Mouse (Mus musculus): Measurements from ENCODE around the gene Unc5a. TPM values are rescaled to one million over a fixed set of nuclear protein-coding genes. Genes with fewer than 3 reads are reported as not detected.

The Unc5a gene
- polyA plus RNA-seq, 1 experiment from 2014 or later: 2.9 TPM

DNA sequence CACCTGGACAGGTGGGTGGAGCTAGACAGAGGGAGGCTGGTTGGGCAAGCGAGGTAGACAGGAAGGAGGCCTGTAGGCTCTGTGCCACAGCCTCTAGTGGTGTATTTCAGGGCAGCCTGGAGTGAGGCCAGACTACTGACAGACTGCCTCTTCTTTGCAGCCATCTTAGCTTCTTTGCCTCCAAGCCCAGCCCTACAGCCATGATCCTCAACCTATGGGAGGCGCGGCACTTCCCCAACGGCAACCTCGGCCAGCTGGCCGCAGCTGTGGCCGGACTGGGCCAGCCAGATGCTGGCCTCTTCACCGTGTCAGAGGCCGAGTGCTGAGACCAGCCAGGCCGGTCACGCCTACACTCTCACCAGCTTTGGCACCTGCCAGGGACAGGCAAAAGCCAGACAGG, 55.4 kb downstream of the Unc5a start:
- peak; percentile 22; the same call in 1 of the 2 replicates for ATAC-seq (ENCODE audit: insufficient number of reproducible peaks, low FRiP score)
- Histone ChIP-seq H3K9me3 (replicated peaks) (no peaks in the 10 kb centered on the region), H3K9ac (no peak overlapping the region), H3K4me1 (replicated peaks) (no peaks in the 10 kb centered on the region), H3K36me3 (no peaks in the 10 kb centered on the region), H3K4me2 (no peak overlapping the region), H3K27ac (ENCODE audit: poor library complexity, severe bottlenecking) (no peak overlapping the region), H3K27me3 (replicated peaks) (peaks cover 65% of the 10 kb centered on the region), H3K4me3 (no peak overlapping the region)
- 70% methylated on average over 11 of the region's 11 CpGs for WGBS

DNA sequence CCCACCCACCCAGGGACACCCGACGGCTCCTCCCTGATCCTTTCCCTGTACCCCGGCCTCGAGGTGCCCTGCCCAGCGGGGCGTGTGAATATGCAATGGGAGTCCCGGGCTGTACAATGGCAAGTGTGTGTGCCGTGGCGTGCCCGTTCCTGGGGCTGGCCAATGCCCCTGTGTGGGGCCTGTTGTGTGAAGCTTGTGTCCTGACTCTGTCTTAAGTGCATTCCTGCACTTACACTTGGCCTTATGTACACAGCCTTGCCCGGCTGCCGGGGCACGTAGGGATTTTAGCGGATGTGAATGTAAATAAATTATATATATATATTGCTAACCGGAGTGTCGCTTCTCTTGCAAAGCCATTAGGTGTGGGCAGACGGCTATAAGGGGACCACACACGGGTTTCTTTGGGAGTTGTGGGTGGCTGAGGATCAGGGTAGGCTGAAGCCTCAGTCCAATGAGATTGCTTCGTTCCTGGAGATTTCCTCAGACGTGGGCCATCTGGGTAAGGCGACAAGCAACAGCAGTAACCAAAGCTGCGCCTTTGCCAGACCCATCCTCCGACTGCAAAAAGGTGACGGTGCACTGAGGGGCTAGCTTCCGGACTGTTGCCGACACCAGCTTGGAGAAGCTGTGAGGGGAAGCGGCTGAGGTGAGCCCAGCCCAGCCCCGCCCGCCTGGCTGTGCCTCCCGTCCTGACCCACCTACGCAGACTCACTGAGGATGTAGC, 56.6 kb downstream of the Unc5a start:
- no peak overlapping the region for H3K9ac ChIP-seq
- ATAC-seq (ENCODE audit: insufficient number of reproducible peaks, low FRiP score): no peak
- H3K27ac ChIP-seq (ENCODE audit: poor library complexity, severe bottlenecking): no peak overlapping the region
- no peak overlapping the region for H3K4me3 ChIP-seq
- H3K4me1 ChIP-seq (replicated peaks): no peaks in the 10 kb centered on the region
- 72% methylated on average over 31 of the region's 31 CpGs for WGBS
- no peak overlapping the region for H3K4me2 ChIP-seq
- H3K27me3 ChIP-seq (replicated peaks): peaks cover 71% of the 10 kb centered on the region
- no peaks in the 10 kb centered on the region for H3K9me3 ChIP-seq (replicated peaks)
- H3K36me3 ChIP-seq: no peaks in the 10 kb centered on the region

DNA sequence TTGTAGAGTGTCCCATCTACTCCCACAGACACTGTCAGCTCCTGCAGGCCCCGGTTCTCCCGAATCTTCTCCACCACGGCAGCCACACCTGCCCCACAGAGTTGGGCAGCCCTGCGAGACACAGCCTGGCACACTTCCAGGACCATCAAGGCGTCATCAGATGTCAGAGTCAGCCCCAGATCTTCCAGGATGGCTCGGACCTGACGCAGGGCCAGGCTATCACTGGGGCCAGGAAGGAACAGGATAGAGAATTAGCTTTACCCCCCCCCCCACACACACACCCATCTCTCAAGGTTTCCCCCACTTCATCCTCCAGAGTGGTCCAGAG, 57.2 kb downstream of the Unc5a start:
- H3K9me3 ChIP-seq (replicated peaks): no peaks in the 10 kb centered on the region
- 72% methylated on average over 7 of the region's 7 CpGs for WGBS
- H3K27ac ChIP-seq (ENCODE audit: poor library complexity, severe bottlenecking): no peak overlapping the region
- H3K27me3 ChIP-seq (replicated peaks): peaks cover 70% of the 10 kb centered on the region
- no peaks in the 10 kb centered on the region for H3K4me1 ChIP-seq (replicated peaks)
- H3K36me3 ChIP-seq: no peaks in the 10 kb centered on the region
- H3K4me3 ChIP-seq: no peak overlapping the region
- no peak overlapping the region for H3K9ac ChIP-seq
- H3K4me2 ChIP-seq: no peak overlapping the region
- no peak for ATAC-seq (ENCODE audit: insufficient number of reproducible peaks, low FRiP score)

DNA sequence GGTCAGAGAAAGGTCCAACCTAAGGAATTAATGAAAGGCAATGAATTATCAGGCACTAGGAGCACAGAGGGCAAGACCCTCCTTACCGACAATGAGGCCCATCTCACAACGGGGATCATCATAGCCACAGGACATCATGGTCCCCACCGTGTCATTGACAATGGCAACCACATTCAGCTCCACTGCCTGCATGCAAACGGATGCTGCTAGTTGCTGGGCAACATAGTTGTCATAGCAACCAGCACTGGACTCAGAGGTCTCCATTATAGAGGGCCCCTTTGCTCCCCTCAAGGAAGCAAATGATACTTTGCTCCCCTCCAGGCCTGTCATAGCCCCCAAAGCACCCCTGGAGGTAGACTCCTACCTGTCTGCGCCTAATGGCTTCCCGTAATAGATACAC, 59.4 kb downstream of the Unc5a start:
- Histone ChIP-seq H3K36me3 (no peaks in the 10 kb centered on the region), H3K27me3 (replicated peaks) (peaks cover 75% of the 10 kb centered on the region)
- WGBS: 78% methylated on average over 6 of the region's 6 CpGs

DNA sequence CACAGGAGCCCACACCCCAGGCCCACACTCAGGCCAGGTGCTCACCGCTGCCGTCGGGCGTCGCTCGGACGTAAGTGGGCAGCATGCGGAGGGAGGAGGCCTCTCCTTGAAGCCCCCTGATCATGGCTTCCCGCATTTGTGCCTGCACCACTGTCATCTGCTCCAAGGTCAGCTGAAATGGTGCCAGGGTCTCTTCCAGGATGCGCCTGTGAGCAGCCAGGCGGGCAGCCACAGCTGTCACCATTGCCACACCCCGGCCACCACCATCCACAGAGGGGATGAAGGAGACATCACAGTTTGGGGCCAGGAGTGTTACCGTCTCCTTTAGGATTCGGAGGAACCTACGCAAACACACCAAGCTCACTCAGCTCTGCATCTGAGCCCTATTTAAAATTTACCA, 61.9 kb downstream of the Unc5a start:
- 83% methylated on average over 15 of the region's 15 CpGs for WGBS
- no peak overlapping the region for H3K9ac ChIP-seq
- no peak overlapping the region for H3K4me3 ChIP-seq
- no peak overlapping the region for H3K4me2 ChIP-seq
- H3K27ac ChIP-seq (ENCODE audit: poor library complexity, severe bottlenecking): no peak overlapping the region
- ATAC-seq (ENCODE audit: insufficient number of reproducible peaks, low FRiP score): no peak
- no peaks in the 10 kb centered on the region for H3K9me3 ChIP-seq (replicated peaks)
- no peaks in the 10 kb centered on the region for H3K4me1 ChIP-seq (replicated peaks)
- H3K27me3 ChIP-seq (replicated peaks): peaks cover 63% of the 10 kb centered on the region
- H3K36me3 ChIP-seq: no peaks in the 10 kb centered on the region

More for the DNA sequence above, 59.4 kb downstream of the Unc5a start:
- H3K27ac ChIP-seq (ENCODE audit: poor library complexity, severe bottlenecking): no peak overlapping the region
- ATAC-seq (ENCODE audit: insufficient number of reproducible peaks, low FRiP score): no peak
- H3K9me3 ChIP-seq (replicated peaks): no peaks in the 10 kb centered on the region
- H3K4me1 ChIP-seq (replicated peaks): no peaks in the 10 kb centered on the region
- H3K4me3 ChIP-seq: no peak overlapping the region
- H3K4me2 ChIP-seq: no peak overlapping the region
- no peak overlapping the region for H3K9ac ChIP-seq

DNA sequence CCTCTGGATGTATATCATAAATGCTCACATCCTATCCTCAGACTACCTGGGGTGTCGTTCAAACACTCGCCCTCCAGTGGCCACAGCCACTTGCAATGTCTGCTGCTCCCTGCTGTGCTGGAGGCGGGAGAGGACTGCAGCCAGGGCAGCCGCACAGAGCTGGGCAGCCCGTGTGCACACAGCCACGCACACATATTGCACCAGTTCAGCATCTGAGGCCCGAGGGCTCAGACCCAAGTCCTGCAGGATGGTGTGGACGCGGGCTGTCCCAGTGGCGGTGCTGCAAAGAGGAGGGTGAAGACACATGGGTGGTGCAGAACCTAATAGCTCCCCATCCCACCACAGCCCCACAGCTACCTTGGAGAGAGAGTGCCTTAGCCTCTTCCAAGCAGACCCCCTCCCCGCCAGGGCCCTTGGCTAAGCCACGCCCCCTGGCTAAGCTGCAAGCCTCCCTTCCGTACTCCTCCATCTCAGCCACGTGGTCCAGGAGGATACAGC, 62.8 kb downstream of the Unc5a start:
- Histone ChIP-seq H3K4me2 (no peak overlapping the region), H3K36me3 (no peaks in the 10 kb centered on the region), H3K9ac (no peak overlapping the region), H3K27ac (ENCODE audit: poor library complexity, severe bottlenecking) (no peak overlapping the region), H3K4me1 (replicated peaks) (no peaks in the 10 kb centered on the region), H3K4me3 (no peak overlapping the region), H3K9me3 (replicated peaks) (no peaks in the 10 kb centered on the region), H3K27me3 (replicated peaks) (peaks cover 57% of the 10 kb centered on the region)
- no peak for ATAC-seq (ENCODE audit: insufficient number of reproducible peaks, low FRiP score)
- 9% methylated on average over 14 of the region's 14 CpGs for WGBS

DNA sequence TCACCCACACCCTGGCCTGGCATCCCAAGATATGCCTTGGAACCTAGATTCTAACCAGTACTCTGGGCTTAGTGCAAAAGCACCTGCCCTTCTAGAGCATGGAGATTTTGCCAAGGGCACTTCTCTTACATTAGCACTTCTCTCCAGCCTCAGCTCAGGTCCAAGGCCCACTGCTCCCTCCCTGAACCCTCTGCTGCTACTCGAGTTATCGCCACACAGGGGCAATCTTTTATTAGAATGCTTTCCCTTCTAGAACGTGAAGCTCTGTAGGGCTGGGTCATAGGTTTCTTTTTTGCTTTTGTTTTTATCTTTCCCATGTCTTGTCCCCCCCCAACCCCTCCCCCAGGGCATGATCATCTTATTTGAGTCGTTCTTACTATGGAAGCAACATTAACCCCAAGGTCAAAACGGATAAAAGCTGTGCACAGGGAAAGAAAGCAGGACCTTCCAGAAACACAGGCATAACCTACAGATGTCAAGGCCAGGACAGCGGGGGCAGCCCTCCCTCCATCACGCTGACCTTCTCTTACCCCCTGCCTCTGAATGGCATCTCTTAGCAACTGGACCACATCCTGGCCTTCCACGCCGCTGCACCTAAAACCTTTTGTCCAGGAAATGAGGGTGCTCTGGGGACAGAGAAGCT, 64.6 kb downstream of the Unc5a start:
- no peak overlapping the region for H3K4me3 ChIP-seq
- no peak for ATAC-seq (ENCODE audit: insufficient number of reproducible peaks, low FRiP score)
- H3K27ac ChIP-seq (ENCODE audit: poor library complexity, severe bottlenecking): no peak overlapping the region
- no peak overlapping the region for H3K9ac ChIP-seq
- H3K36me3 ChIP-seq: no peaks in the 10 kb centered on the region
- H3K4me2 ChIP-seq: no peak overlapping the region
- WGBS: 36% methylated on average over 9 of the region's 9 CpGs
- no peaks in the 10 kb centered on the region for H3K9me3 ChIP-seq (replicated peaks)
- H3K4me1 ChIP-seq (replicated peaks): no peaks in the 10 kb centered on the region
- H3K27me3 ChIP-seq (replicated peaks): peaks cover 45% of the 10 kb centered on the region

DNA sequence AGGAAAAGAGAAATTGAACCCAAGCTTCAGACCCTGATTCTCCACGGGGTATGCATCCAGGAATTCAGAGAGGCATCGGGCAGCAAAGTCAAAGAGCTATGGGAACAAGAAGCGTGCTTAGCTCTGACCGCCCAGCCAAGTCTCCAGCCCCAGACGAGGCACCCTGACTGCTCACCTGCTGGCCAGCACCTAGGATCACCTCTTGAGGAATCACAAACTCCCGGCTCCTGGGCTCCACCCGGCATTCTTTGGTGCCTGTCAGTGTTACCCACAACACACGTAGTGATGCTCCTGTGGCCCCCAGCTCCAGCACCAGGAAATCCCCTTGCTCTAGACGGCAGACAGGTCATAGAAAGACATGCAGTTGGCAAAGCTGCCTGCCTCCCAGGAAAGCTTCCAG, 65.2 kb downstream of the Unc5a start:
- Histone ChIP-seq H3K27me3 (replicated peaks) (peaks cover 44% of the 10 kb centered on the region), H3K4me2 (no peak overlapping the region), H3K27ac (ENCODE audit: poor library complexity, severe bottlenecking) (no peak overlapping the region), H3K9me3 (replicated peaks) (no peaks in the 10 kb centered on the region), H3K4me1 (replicated peaks) (no peaks in the 10 kb centered on the region), H3K36me3 (no peaks in the 10 kb centered on the region), H3K9ac (no peak overlapping the region), H3K4me3 (no peak overlapping the region)
- ATAC-seq (ENCODE audit: insufficient number of reproducible peaks, low FRiP score): no peak
- 70% methylated on average over 9 of the region's 9 CpGs for WGBS

DNA sequence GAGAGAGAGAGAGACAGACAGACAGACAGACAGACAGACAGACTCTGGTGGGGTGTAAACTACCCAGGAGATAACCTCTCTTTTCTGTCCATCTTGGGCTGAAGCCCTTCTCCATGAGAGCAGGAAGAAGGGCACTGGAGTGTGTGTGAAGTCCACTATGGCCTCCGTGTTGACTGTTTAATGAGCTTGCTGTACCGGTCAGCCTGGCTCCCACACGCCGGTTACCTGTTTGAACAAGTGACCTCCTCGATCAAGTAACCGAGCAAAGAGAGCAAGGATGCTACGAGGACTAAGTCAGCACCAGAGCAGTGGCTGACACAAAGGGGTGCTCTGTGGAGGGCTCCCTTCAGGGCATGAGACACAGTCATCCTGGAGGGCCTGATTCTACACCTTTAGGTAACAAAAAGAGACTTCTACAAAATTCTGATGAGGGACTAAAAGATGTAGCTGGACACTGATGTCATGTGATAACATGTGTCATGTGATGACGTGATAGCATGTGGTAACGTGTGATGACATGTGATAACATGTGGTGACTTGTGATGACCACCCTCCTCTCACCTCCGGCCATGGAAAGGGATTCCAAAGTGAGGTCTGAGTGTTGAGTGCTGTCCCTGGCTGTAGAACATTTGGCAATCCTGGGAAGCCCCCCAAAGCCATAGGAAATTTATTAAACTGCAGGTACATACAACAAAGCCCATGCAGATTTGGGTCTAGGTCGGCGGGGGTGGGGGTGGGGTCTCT, 68.1 kb downstream of the Unc5a start:
- H3K27me3 ChIP-seq (replicated peaks): peaks cover 20% of the 10 kb centered on the region; the same call in 1 of the 2 replicates
- H3K27ac ChIP-seq (ENCODE audit: poor library complexity, severe bottlenecking): no peak overlapping the region
- no peaks in the 10 kb centered on the region for H3K36me3 ChIP-seq
- no peak overlapping the region for H3K4me3 ChIP-seq
- WGBS: 73% methylated on average over 12 of the region's 12 CpGs
- H3K9me3 ChIP-seq (replicated peaks): no peaks in the 10 kb centered on the region
- no peak for ATAC-seq (ENCODE audit: insufficient number of reproducible peaks, low FRiP score)
- H3K9ac ChIP-seq: no peak overlapping the region
- H3K4me2 ChIP-seq: no peak overlapping the region
- no peaks in the 10 kb centered on the region for H3K4me1 ChIP-seq (replicated peaks)

DNA sequence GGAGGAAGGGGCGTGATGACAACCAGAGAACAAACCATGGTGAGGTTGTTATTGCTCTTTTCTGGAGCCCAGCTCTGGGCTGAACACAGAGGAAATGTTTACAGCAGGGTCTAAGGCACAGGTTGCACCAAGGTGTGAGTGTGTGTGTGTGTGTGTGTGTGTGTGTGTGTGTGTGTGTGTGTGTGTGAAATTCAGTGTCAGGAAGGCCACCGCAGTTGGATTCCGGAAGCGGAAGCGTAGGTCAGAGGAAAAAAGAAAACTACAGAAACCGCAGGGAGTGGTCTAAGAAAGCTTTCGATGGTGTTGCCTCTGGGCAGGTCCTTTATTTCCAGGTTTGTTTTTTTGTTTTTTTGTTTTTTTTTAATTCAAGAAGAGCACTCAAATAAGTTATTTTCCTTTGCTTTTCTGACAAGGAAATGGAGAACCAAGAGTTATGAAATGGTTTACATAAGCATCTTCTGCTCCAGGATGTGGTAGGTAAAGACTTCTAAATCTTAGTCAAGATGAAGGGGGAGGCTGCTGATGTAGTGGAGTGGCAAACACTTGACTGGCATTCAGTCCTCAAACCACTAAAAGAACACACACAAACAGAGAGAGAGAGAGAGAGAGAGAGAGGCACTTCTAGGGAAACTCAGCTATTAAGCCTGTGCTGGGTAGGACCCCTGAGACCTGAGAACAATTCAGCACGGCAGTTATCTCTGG, 68.8 kb downstream of the Unc5a start:
- H3K4me2 ChIP-seq: no peak overlapping the region
- H3K9me3 ChIP-seq (replicated peaks): no peaks in the 10 kb centered on the region
- no peak overlapping the region for H3K9ac ChIP-seq
- 76% methylated on average over 8 of the region's 8 CpGs for WGBS
- peaks cover 3% of the 10 kb centered on the region; the same call in 1 of the 2 replicates for H3K4me1 ChIP-seq (replicated peaks)
- no peak overlapping the region for H3K4me3 ChIP-seq
- peaks cover 15% of the 10 kb centered on the region; the same call in 1 of the 2 replicates for H3K27me3 ChIP-seq (replicated peaks)
- no peak for ATAC-seq (ENCODE audit: insufficient number of reproducible peaks, low FRiP score)
- no peaks in the 10 kb centered on the region for H3K36me3 ChIP-seq
- H3K27ac ChIP-seq (ENCODE audit: poor library complexity, severe bottlenecking): no peak overlapping the region

DNA sequence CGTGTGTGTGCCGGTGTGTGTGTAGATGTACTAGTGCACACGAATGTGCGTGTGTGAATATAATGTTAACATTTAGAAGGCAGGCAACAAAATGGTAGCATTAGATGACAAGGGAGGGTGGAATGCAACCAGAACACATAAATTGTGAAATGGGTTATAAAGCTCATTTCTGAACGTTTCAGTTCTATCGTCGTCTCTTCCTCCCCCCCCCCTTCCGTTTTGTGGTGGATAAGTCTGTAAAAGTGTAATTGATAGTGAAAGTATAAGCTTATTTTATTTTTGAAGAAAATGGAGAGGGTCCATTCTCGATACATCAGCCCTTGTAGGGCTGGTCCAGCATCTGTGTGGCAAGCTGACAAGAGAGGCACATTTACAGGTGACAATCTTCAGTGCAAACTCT, 69.5 kb downstream of the Unc5a start:
- Histone ChIP-seq H3K36me3 (no peaks in the 10 kb centered on the region), H3K4me1 (replicated peaks) (peaks cover 5% of the 10 kb centered on the region; the same call in 1 of the 2 replicates), H3K4me3 (no peak overlapping the region), H3K27ac (ENCODE audit: poor library complexity, severe bottlenecking) (no peak overlapping the region), H3K9me3 (replicated peaks) (no peaks in the 10 kb centered on the region), H3K4me2 (no peak overlapping the region), H3K27me3 (replicated peaks) (peaks cover 10% of the 10 kb centered on the region; the same call in 1 of the 2 replicates), H3K9ac (no peak overlapping the region)
- 82% methylated on average over 9 of the region's 9 CpGs for WGBS
- ATAC-seq (ENCODE audit: insufficient number of reproducible peaks, low FRiP score): no peak

Data from heart, embryonic 12.5 days (tissue).